Mouse (Mus musculus) myocyte (in vitro differentiated cells): Measurements from ENCODE around the gene Gm48551. TPM values are rescaled to one million over a fixed set of nuclear protein-coding genes. Genes with fewer than 3 reads are reported as not detected.

Source experiments
- H3K27me3 ChIP-seq: one replicate; pipeline ENCODE4 v1.6.1; 2011; ENCODE audit not compliant: control insufficient read depth, insufficient read depth, insufficient read length
- H3K36me3 ChIP-seq: one replicate; pipeline ENCODE4 v1.6.1; 2011; ENCODE audit not compliant: control insufficient read depth, insufficient read depth
- H3K4me2 ChIP-seq: one replicate; pipeline ENCODE4 v1.6.1; 2011; ENCODE audit warnings: low read depth, control low read depth
- H3K4me3 ChIP-seq: one replicate; pipeline ENCODE4 v1.5.1; 2011; ENCODE audit warnings: mild to moderate bottlenecking, control low read depth, moderate library complexity
- H3K79me2 ChIP-seq: one replicate; pipeline ENCODE4 v1.6.1; 2011; ENCODE audit not compliant: control insufficient read depth, insufficient read depth
- H3ac ChIP-seq: one replicate; pipeline ENCODE4 v1.6.1; 2011; ENCODE audit not compliant: control insufficient read depth, insufficient read length
- CEBPB ChIP-seq: IDR thresholded peaks from 2 replicates; pipeline ENCODE4 v1.6.1; 2011; ENCODE audit warnings: mild to moderate bottlenecking, moderate library complexity; ENCODE audit not compliant: poor library complexity, insufficient read depth, severe bottlenecking
- E2F4 ChIP-seq: IDR thresholded peaks from one replicate; pipeline ENCODE4 v1.6.1; 2011; ENCODE audit warnings: mild to moderate bottlenecking, control low read depth, moderate library complexity; ENCODE audit not compliant: insufficient read depth
- MAX ChIP-seq: IDR thresholded peaks from one replicate; pipeline ENCODE4 v1.6.1; 2011; ENCODE audit warnings: low read depth, mild to moderate bottlenecking, control low read depth
- MYOD1 ChIP-seq, 3 experiments: IDR thresholded peaks; one replicate each; pipeline ENCODE4 v1.6.1; 2011; ENCODE audit warnings: control low read depth in 2 of 3, low read depth in 2 of 3, mild to moderate bottlenecking in 2 of 3, moderate library complexity in 1 of 3; ENCODE audit not compliant: insufficient read length in 2 of 3, control insufficient read depth in 1 of 3
- MYOG ChIP-seq, 3 experiments: IDR thresholded peaks; one replicate each; pipeline ENCODE4 v1.6.1; 2011; ENCODE audit warnings: control low read depth in 2 of 3, low read depth in 2 of 3, mild to moderate bottlenecking in 2 of 3; ENCODE audit not compliant: insufficient read length in 2 of 3, control insufficient read depth in 1 of 3, insufficient read depth in 1 of 3
- POLR2A ChIP-seq: IDR thresholded peaks from one replicate; pipeline ENCODE4 v1.6.1; 2011; ENCODE audit warnings: low read depth, mild to moderate bottlenecking, control low read depth, moderate library complexity; ENCODE audit not compliant: insufficient read length
- POLR2AphosphoS2 ChIP-seq: IDR thresholded peaks from one replicate; pipeline ENCODE4 v1.6.1; 2011; ENCODE audit warnings: low read depth, control low read depth; ENCODE audit not compliant: insufficient read length
- REST ChIP-seq: IDR thresholded peaks from one replicate; pipeline ENCODE4 v1.6.1; 2011; ENCODE audit warnings: mild to moderate bottlenecking, control low read depth, moderate library complexity; ENCODE audit not compliant: insufficient read depth, insufficient read length
- SRF ChIP-seq: IDR thresholded peaks from one replicate; pipeline ENCODE4 v1.6.1; 2011; ENCODE audit warnings: low read depth; ENCODE audit not compliant: control insufficient read depth, insufficient read length
- TCF12 ChIP-seq: IDR thresholded peaks from one replicate; pipeline ENCODE4 v1.6.1; 2011; ENCODE audit warnings: mild to moderate bottlenecking, control low read depth; ENCODE audit not compliant: poor library complexity, insufficient read depth, severe bottlenecking
- TCF3 ChIP-seq: IDR thresholded peaks from one replicate; pipeline ENCODE4 v1.6.1; 2011; ENCODE audit warnings: low read depth, control low read depth; ENCODE audit not compliant: insufficient read length
- USF1 ChIP-seq: IDR thresholded peaks from one replicate; pipeline ENCODE4 v1.6.1; 2011; ENCODE audit warnings: low read depth, mild to moderate bottlenecking, control low read depth, moderate library complexity
- polyA plus RNA-seq: library from polyadenylated mRNA; unstranded; fragments of >200 nt; fragmentation: generic; extraction: Trizol; gene quantifications from one replicate; pipeline ENCODE4 v1.2.1, GENCODE M21; 2012; ENCODE audit warnings: missing spikeins

The Gm48551 gene
- polyA plus RNA-seq, 1 experiment = 1.7 TPM

- TF ChIP-seq TCF12 (no peak), MYOG (IDR thresholded peaks at IDR 0.05; ENCODE audit: control insufficient read depth in 1 of 3, insufficient read depth in 1 of 3, insufficient read length in 2 of 3, low read depth in 2 of 3) (no peak), POLR2A (no peak), USF1 (no peak), MAX (no peak), E2F4 (no peak), MYOD1 (IDR thresholded peaks at IDR 0.05; ENCODE audit: control insufficient read depth in 1 of 3, insufficient read length in 2 of 3, low read depth in 2 of 3) (no peak), TCF3 (no peak), REST (no peak), POLR2AphosphoS2 (no peak), CEBPB (no peak), SRF (no peak)
- Histone ChIP-seq H3K27me3 (no peaks in the 10 kb centered on the region), H3K79me2 (peaks cover 39% of the 10 kb centered on the region)
These were observed 5.1 kb upstream of the Gm48551 start for GRCm38 (mm10) chr10:81379183-81379553.

GRCm38 (mm10) chr10:81379809-81380378 is 4.4 kb upstream of the Gm48551 start:
- no peak overlapping the region for H3K4me2 ChIP-seq
- no peaks in the 10 kb centered on the region for H3K36me3 ChIP-seq
- no peak overlapping the region for H3ac ChIP-seq
- no peak overlapping the region for H3K4me3 ChIP-seq
- TF ChIP-seq TCF3 = no peak
- no peak for TF ChIP-seq CEBPB
- no peak for TF ChIP-seq POLR2AphosphoS2
- no peak for TF ChIP-seq REST
- no peak for TF ChIP-seq USF1
- TF ChIP-seq MAX = no peak
- no peak for TF ChIP-seq POLR2A
- TF ChIP-seq SRF = no peak
- no peak for TF ChIP-seq MYOG (IDR thresholded peaks at IDR 0.05; ENCODE audit: control insufficient read depth in 1 of 3, insufficient read depth in 1 of 3, insufficient read length in 2 of 3, low read depth in 2 of 3)
- H3K79me2 ChIP-seq = peaks cover 37% of the 10 kb centered on the region
- H3K27me3 ChIP-seq = no peaks in the 10 kb centered on the region

More at GRCm38 (mm10) chr10:81379183-81379553, 5.1 kb upstream of the Gm48551 start:
- Histone ChIP-seq H3K4me3 (peak overlapping the region; percentile 88), H3K36me3 (no peaks in the 10 kb centered on the region), H3K4me2 (peak overlapping the region; percentile 62), H3ac (no peak overlapping the region)

GRCm38 (mm10) chr10:81382039-81382438 is 2.2 kb upstream of the Gm48551 start:
- Histone ChIP-seq H3K4me3 (no peak overlapping the region), H3K4me2 (no peak overlapping the region), H3K27me3 (no peaks in the 10 kb centered on the region), H3ac (no peak overlapping the region), H3K79me2 (peaks cover 26% of the 10 kb centered on the region), H3K36me3 (peaks cover 8% of the 10 kb centered on the region)
- TF ChIP-seq USF1 (no peak), REST (no peak), SRF (no peak), POLR2A (no peak), MYOG (IDR thresholded peaks at IDR 0.05; ENCODE audit: control insufficient read depth in 1 of 3, insufficient read depth in 1 of 3, insufficient read length in 2 of 3, low read depth in 2 of 3) (no peak), E2F4 (no peak), TCF3 (no peak), MAX (no peak), CEBPB (no peak), TCF12 (no peak), POLR2AphosphoS2 (no peak), MYOD1 (IDR thresholded peaks at IDR 0.05; ENCODE audit: control insufficient read depth in 1 of 3, insufficient read length in 2 of 3, low read depth in 2 of 3) (no peak)

- Histone ChIP-seq H3K4me3 (peak overlapping the region; percentile 95), H3K27me3 (no peaks in the 10 kb centered on the region), H3ac (peak overlapping the region; percentile 55), H3K4me2 (peak overlapping the region; percentile 88), H3K79me2 (peaks cover 16% of the 10 kb centered on the region), H3K36me3 (peaks cover 17% of the 10 kb centered on the region)
- TF ChIP-seq POLR2AphosphoS2 (peak; percentile 14), TCF12 (no peak), SRF (no peak)
These were observed 328 bp downstream of the Gm48551 start for GRCm38 (mm10) chr10:81384605-81384982.

GRCm38 (mm10) chr10:81385603-81386306 is 1.5 kb downstream of the Gm48551 start:
- H3K4me2 ChIP-seq = peak overlapping the region; percentile 88
- H3K27me3 ChIP-seq = no peaks in the 10 kb centered on the region
- peak overlapping the region; percentile 95 for H3K4me3 ChIP-seq
- H3K36me3 ChIP-seq = peaks cover 17% of the 10 kb centered on the region
- peaks cover 16% of the 10 kb centered on the region for H3K79me2 ChIP-seq
- peak overlapping the region; percentile 55 for H3ac ChIP-seq
- TF ChIP-seq MAX (no peak), POLR2AphosphoS2 (no peak), REST (no peak), E2F4 (no peak), MYOG (IDR thresholded peaks at IDR 0.05; ENCODE audit: control insufficient read depth in 1 of 3, insufficient read depth in 1 of 3, insufficient read length in 2 of 3, low read depth in 2 of 3) (no peak), CEBPB (no peak)
